In the genomic region with DNA sequence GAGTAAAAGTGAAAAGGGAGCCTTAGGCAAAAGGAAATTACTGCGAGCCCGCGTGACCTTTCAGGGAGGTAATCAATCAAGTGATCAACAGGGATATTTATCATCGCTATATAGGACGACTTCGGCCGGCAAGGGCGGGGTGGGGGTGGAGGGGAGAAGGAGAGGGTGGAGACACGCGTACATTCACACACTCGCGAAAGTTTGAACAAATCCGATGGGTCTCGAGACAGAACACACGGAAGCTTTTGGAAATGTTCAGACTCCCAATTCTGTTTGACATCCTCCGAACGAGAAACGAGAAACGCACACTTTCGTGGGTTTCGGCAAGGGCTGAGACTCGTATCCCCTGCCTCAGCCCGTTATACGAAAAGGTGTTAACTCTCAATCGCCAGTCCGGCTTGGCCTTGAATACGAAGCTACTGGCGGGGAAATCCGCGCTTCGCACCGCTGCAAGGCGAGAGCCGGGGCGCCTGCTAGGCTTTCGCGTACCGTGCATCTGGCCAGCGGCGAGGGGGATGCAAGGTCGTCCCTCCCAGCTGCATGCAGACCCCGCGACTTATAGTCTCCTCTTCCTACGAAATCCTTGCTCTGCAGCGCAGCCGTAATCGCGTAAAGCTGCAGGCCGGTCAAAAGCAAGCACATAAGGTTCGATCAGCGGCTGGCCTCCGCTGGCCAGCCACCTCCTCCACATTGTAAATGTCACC, we compare ENCODE assay signal across 8 mouse cellular contexts. TPM values are rescaled to one million over a fixed set of nuclear protein-coding genes. Genes with fewer than 3 reads are reported as not detected.
DNase-seq lines count a peak whose midpoint lies in the region; ATAC-seq lines count a peak whose summit lies in the region.

No protein-coding gene starts in this region.

- ATAC-seq in common myeloid progenitor, adult 5-6 weeks (replicated peaks; ENCODE audit: low read depth, poor library complexity, severe bottlenecking), result 0 out of 2 replicates have a peak, but pooled peaks have one; percentile 21
- ATAC-seq in heart, embryonic 16.5 days (replicated peaks; ENCODE audit: extremely low read depth, insufficient read depth, low FRiP score), result 0 out of 2 replicates have a peak, but pooled peaks have one; percentile 24
- peak; percentile 15; the same call in 1 of the 2 replicates for ATAC-seq in midbrain, embryonic 14.5 days (ENCODE audit: low FRiP score, low TSS enrichment)

- WGBS in heart, embryonic 16.5 days, result under 1% methylated on average over 52 of the region's 52 CpGs
- under 1% methylated on average over 52 of the region's 52 CpGs for WGBS in midbrain, embryonic 14.5 days

- peaks cover 39% of the 10 kb centered on the region for H3K27me3 ChIP-seq in heart, embryonic 16.5 days (ENCODE audit: control insufficient read depth, insufficient read depth, low read length)
- peaks cover 64% of the 10 kb centered on the region for H3K27me3 ChIP-seq in midbrain, embryonic 14.5 days (ENCODE audit: control insufficient read depth, insufficient read depth, low read length)

- peaks cover 3% of the 10 kb centered on the region; the same call in 1 of the 2 replicates for H3K4me1 ChIP-seq in heart, embryonic 16.5 days (ENCODE audit: control insufficient read depth, insufficient read depth, low read length)
- H3K4me1 ChIP-seq in midbrain, embryonic 14.5 days (ENCODE audit: control insufficient read depth, insufficient read depth, low read length), result 0 out of 2 replicates have a peak, but pooled peaks cover 18% of the 10 kb centered on the region

- H3K9ac ChIP-seq in heart, embryonic 16.5 days (ENCODE audit: low read length), result peak overlapping the region; percentile 64
- peak overlapping the region; percentile 45; the same call in 1 of the 2 replicates for H3K9ac ChIP-seq in midbrain, embryonic 14.5 days (replicated peaks; ENCODE audit: low read length)

- peak overlapping the region; percentile 54 for H3K4me3 ChIP-seq in heart, embryonic 16.5 days (ENCODE audit: low read length)
- H3K4me3 ChIP-seq in midbrain, embryonic 14.5 days (replicated peaks; ENCODE audit: low read depth, low read length), result peak overlapping the region; percentile 41

- no peaks in the 10 kb centered on the region for H3K36me3 ChIP-seq in heart, embryonic 16.5 days (ENCODE audit: control insufficient read depth, insufficient read depth)
- H3K36me3 ChIP-seq in midbrain, embryonic 14.5 days (ENCODE audit: control insufficient read depth, insufficient read depth, low read length), result no peaks in the 10 kb centered on the region

- peak overlapping the region; percentile 68 for H3K4me2 ChIP-seq in heart, embryonic 16.5 days (ENCODE audit: low read depth, low read length)
- peak overlapping the region; percentile 78 for H3K4me2 ChIP-seq in midbrain, embryonic 14.5 days (ENCODE audit: low read length)

- DNase-seq in cerebellum, adult 8-10 months, result peak; percentile 2
- DNase-seq in cerebellum, adult 11 months, result no peak
- DNase-seq in kidney, postnatal 25 days, result peak; percentile 31 to 43
- DNase-seq in midbrain, embryonic 14.5 days, result peak; percentile 78
- no peak for DNase-seq in left cerebral cortex, postnatal 10 days (ENCODE audit: extremely low spot score in 1 of 2, low spot score in 2 of 2)
- no peak for DNase-seq in left cerebral cortex, adult 8-10 months (ENCODE audit: low spot score in 2 of 2)

- H3K9me3 ChIP-seq in heart, embryonic 16.5 days (replicated peaks; ENCODE audit: control insufficient read depth, low read length), result no peaks in the 10 kb centered on the region
- H3K9me3 ChIP-seq in midbrain, embryonic 14.5 days (ENCODE audit: control insufficient read depth, low read length), result no peaks in the 10 kb centered on the region

- intact Hi-C loops in left cerebral cortex, postnatal 10 days (cut with DNase I), result loop anchor here (10.0 kb wide), 3 partner anchors 289 to 699 kb away; no protein-coding TSS in a partner anchor

- peak overlapping the region; percentile 26; the same call in 1 of the 2 replicates for H3K27ac ChIP-seq in heart, embryonic 16.5 days (ENCODE audit: low read length)
- no peak overlapping the region for H3K27ac ChIP-seq in midbrain, embryonic 14.5 days (replicated peaks; ENCODE audit: low read depth, low read length)

RNA-seq across cellular contexts. Expression of gene Mecom, which starts 33.6 kb away (rescaled TPM):
- 3.9 and 10.8 TPM in 2 replicates for total RNA-seq in common myeloid progenitor, adult 5-6 weeks (2017)
- 12.7 and 17.4 TPM in 2 replicates for polyA plus RNA-seq in heart, embryonic 16.5 days (2015; fragmentation: Nextera tagmentation; extraction: Ambion mirVana)
- 4.6 and 10.1 TPM in 2 replicates for polyA plus RNA-seq in midbrain, embryonic 14.5 days (2014; fragmentation: Nextera tagmentation; extraction: Ambion mirVana)
- 1 to 10 TPM; 4.2 to 4.7 TPM for total RNA-seq in left cerebral cortex, postnatal 10 days (2021)
- 1 to 10 TPM; 3.4 to 6.2 (median 5.2) TPM for total RNA-seq in left cerebral cortex, adult 8-10 months (2022)

Comparison
In these comparisons a context has a peak if more than half of its experiments do, and no peak if none do; other contexts are left out.
1. DNase-seq: peak in cerebellum, adult 8-10 months (single experiment), kidney, postnatal 25 days (2 of 2) and midbrain, embryonic 14.5 days (single experiment); none in cerebellum, adult 11 months (single experiment), left cerebral cortex, postnatal 10 days (0 of 2) and left cerebral cortex, adult 8-10 months (0 of 2).
2. Peak in every context shown above with its lines, with median percentiles within 50 percentile points of each other: ATAC-seq.